Mouse (Mus musculus): ENCODE measurements around the gene Hoxd9.

GRCm38 (mm10) chr2:74652996-74653340 is 44.6 kb upstream of the Hoxd9 start:
- TF ChIP-seq GATA1 (IDR thresholded peaks at IDR 0.05; ENCODE audit: borderline replicate concordance, low read length) = no peak
- TF ChIP-seq FLI1 (IDR thresholded peaks at IDR 0.05; ENCODE audit: low read length) = no peak

Data from megakaryocyte, embryonic 14.5 days (primary cell).